Mouse (Mus musculus) CH12.LX (cell line): Measurements from ENCODE around the gene Rb1.

Experiments
- CTCF ChIP-seq, 2 experiments: IDR thresholded peaks in 1 of 2; conservative IDR thresholded peaks in 1 of 2; 2 replicates each; pipeline ENCODE4 v1.5.1; 2011 to 2012; ENCODE audit warnings: low read depth in 2 of 2, low read length in 2 of 2, improper control_type of control experiment in 1 of 2, inconsistent platforms in 1 of 2, mild to moderate bottlenecking in 1 of 2, moderate library complexity in 1 of 2
- EP300 ChIP-seq: IDR thresholded peaks from 2 replicates; pipeline ENCODE4 v1.6.1; 2011; ENCODE audit warnings: low read length, improper control_type of control experiment
- GABPA ChIP-seq: IDR thresholded peaks from 2 replicates; pipeline ENCODE4 v1.6.1; 2012; ENCODE audit warnings: low read depth, low read length, improper control_type of control experiment, inconsistent platforms; ENCODE audit not compliant: insufficient replicate concordance
- KAT2A ChIP-seq: IDR thresholded peaks from 2 replicates; pipeline ENCODE4 v1.6.1; 2012; ENCODE audit warnings: low read length, improper control_type of control experiment, inconsistent platforms; ENCODE audit not compliant: insufficient replicate concordance
- MAFK ChIP-seq: IDR thresholded peaks from 2 replicates; pipeline ENCODE4 v1.6.1; 2011; ENCODE audit warnings: low read length, improper control_type of control experiment; ENCODE audit not compliant: insufficient replicate concordance
- MAX ChIP-seq: IDR thresholded peaks from 2 replicates; pipeline ENCODE4 v1.6.1; 2011; ENCODE audit warnings: low read length, improper control_type of control experiment
- MXI1 ChIP-seq: IDR thresholded peaks from 2 replicates; pipeline ENCODE4 v1.6.1; 2011; ENCODE audit warnings: mild to moderate bottlenecking, low read depth, low read length, improper control_type of control experiment
- NRF1 ChIP-seq: IDR thresholded peaks from 2 replicates; pipeline ENCODE4 v1.6.1; 2014; ENCODE audit warnings: low read depth, mild to moderate bottlenecking, inconsistent platforms, low read length, improper control_type of control experiment, moderate library complexity
- POLR2A ChIP-seq: IDR thresholded peaks from 2 replicates; pipeline ENCODE4 v1.6.1; 2011; ENCODE audit warnings: low read depth, mild to moderate bottlenecking, improper control_type of control experiment, low read length
- SIN3A ChIP-seq: IDR thresholded peaks from 2 replicates; pipeline ENCODE4 v1.6.1; 2012; ENCODE audit warnings: low read length, improper control_type of control experiment, inconsistent platforms
- SMC3 ChIP-seq: IDR thresholded peaks from 2 replicates; pipeline ENCODE4 v1.6.1; 2011; ENCODE audit warnings: low read depth, low read length, improper control_type of control experiment
- ZKSCAN1 ChIP-seq: IDR thresholded peaks from 2 replicates; pipeline ENCODE4 v1.6.1; 2012; ENCODE audit warnings: low read depth, inconsistent platforms, low read length, improper control_type of control experiment, borderline replicate concordance
- ZMIZ1 ChIP-seq: IDR thresholded peaks from 2 replicates; pipeline ENCODE4 v1.6.1; 2012; ENCODE audit warnings: low read depth, mild to moderate bottlenecking, inconsistent platforms, low read length, improper control_type of control experiment
- ZNF384 ChIP-seq: IDR thresholded peaks from 2 replicates; pipeline ENCODE4 v1.6.1; 2012; ENCODE audit warnings: low read depth, low read length, improper control_type of control experiment, inconsistent platforms

- TF ChIP-seq ZKSCAN1, result no peak
- TF ChIP-seq POLR2A, result no peak
- TF ChIP-seq MAFK, result no peak
- TF ChIP-seq CTCF (conservative IDR thresholded peaks at IDR 0.05 in 1 of 2, IDR thresholded peaks at IDR 0.05 in 1 of 2; ENCODE audit: low read depth in 2 of 2, low read length in 2 of 2), result no peak
- TF ChIP-seq EP300, result no peak
- no peak for TF ChIP-seq SMC3
- TF ChIP-seq MAX, result no peak
- no peak for TF ChIP-seq ZMIZ1
- TF ChIP-seq NRF1, result no peak
- TF ChIP-seq SIN3A, result no peak
- TF ChIP-seq KAT2A, result no peak
- TF ChIP-seq GABPA, result no peak
- no peak for TF ChIP-seq MXI1
- no peak for TF ChIP-seq ZNF384
These were observed 21.7 kb upstream of the Rb1 start for GRCm38 (mm10) chr14:73347302-73347701.
